Mouse (Mus musculus) embryonic fibroblast, embryonic 13.5 days (primary cell): ENCODE results near the gene Tns3.

ENCODE experiments used
- CTCF ChIP-seq: IDR thresholded peaks from 2 replicates; pipeline ENCODE4 v1.5.1; 2011; ENCODE audit warnings: mild to moderate bottlenecking, control low read depth, low read length, moderate library complexity, borderline replicate concordance; ENCODE audit not compliant: insufficient read depth
- POLR2A ChIP-seq: IDR thresholded peaks from 2 replicates; pipeline ENCODE4 v1.6.1; 2011; ENCODE audit warnings: low read depth, mild to moderate bottlenecking, control low read depth, low read length, moderate library complexity

GRCm38 (mm10) chr11:8680650-8681049 is 16.3 kb upstream of the Tns3 start:
- no peak for TF ChIP-seq CTCF
- TF ChIP-seq POLR2A: no peak
